In genomic region chr11:101170354-101170810, GRCm38 (mm10) we compare ENCODE assay signal across 7 mouse cellular contexts. TPM values are rescaled to one million over a fixed set of nuclear protein-coding genes. Genes with fewer than 3 reads are reported as not detected.
A peak's percentile ranks its signal among the peaks of the same experiment; 100 is the strongest.
DNase-seq lines count a peak whose midpoint lies in the region; ATAC-seq and TF ChIP-seq lines count a peak whose summit lies in the region.

Cntnap1 (plus strand) TSS chr11:101170523.

- peak within 1 kb of the TSS; percentile 16; the same call in 1 of the 2 replicates for H3K27ac ChIP-seq in CH12.LX (ENCODE audit: insufficient read depth, low read depth)
- H3K27ac ChIP-seq in embryonic facial prominence, embryonic 15.5 days (replicated peaks): peak within 1 kb of the TSS; percentile 84

- intact Hi-C loops in heart, postnatal 25 days (cut with DNase I): no loop called here

- in situ Hi-C loops in CH12.LX (cut with MboI; ENCODE audit: low pct_ligation_motif_present, low pct_unique_long_range_greater_than_20kb, low sequenced_read_pairs): loop anchor here (5.0 kb wide), 1 partner anchor 33 kb away; no protein-coding TSS in a partner anchor

- no peak for TF ChIP-seq RAD21 in CH12.LX (IDR thresholded peaks at IDR 0.05; ENCODE audit: low read depth, low read length)

- H3K9me3 ChIP-seq in CH12.LX (replicated peaks; ENCODE audit: low read length): no peaks in the 10 kb centered on the region
- H3K9me3 ChIP-seq in embryonic facial prominence, embryonic 15.5 days (replicated peaks): no peaks in the 10 kb centered on the region

- peak within 1 kb of the TSS; percentile 67 for H3K4me2 ChIP-seq in CH12.LX (ENCODE audit: insufficient read depth, low read depth, poor library complexity, severe bottlenecking)
- H3K4me2 ChIP-seq in embryonic facial prominence, embryonic 15.5 days (replicated peaks): peak within 1 kb of the TSS; percentile 91

- WGBS in embryonic facial prominence, embryonic 15.5 days: under 1% methylated on average over 35 of the region's 35 CpGs

- ATAC-seq in embryonic facial prominence, embryonic 15.5 days (ENCODE audit: insufficient number of reproducible peaks, low FRiP score, low TSS enrichment, low read depth): no peak

- no peak for TF ChIP-seq EP300 in CH12.LX (IDR thresholded peaks at IDR 0.05; ENCODE audit: low read length)

- dilution Hi-C loops in CH12.LX (cut with MboI; ENCODE audit: extremely low pct_ligation_motif_present, extremely low pct_unique_long_range_greater_than_20kb, low sequenced_read_pairs): no loop called here

- H3K9ac ChIP-seq in CH12.LX (ENCODE audit: insufficient read depth, low read depth): peak within 1 kb of the TSS; percentile 68
- H3K9ac ChIP-seq in embryonic facial prominence, embryonic 15.5 days: peak within 1 kb of the TSS; percentile 81

- peak within 1 kb of the TSS; percentile 72 to 97 (median 77) for H3K4me3 ChIP-seq in CH12.LX (replicated peaks in 1 of 3; ENCODE audit: low read depth in 2 of 3, low read length in 2 of 3, poor library complexity in 1 of 3)
- H3K4me3 ChIP-seq in embryonic facial prominence, embryonic 15.5 days (replicated peaks): peak within 1 kb of the TSS; percentile 80

- H3K36me3 ChIP-seq in CH12.LX (replicated peaks in 1 of 2; ENCODE audit: control insufficient read depth in 1 of 2, insufficient read depth in 1 of 2, low read length in 1 of 2): peaks cover 20 to 27% of the 10 kb centered on the region in 2 experiments
- H3K36me3 ChIP-seq in embryonic facial prominence, embryonic 15.5 days: peaks cover 23% of the 10 kb centered on the region

- DNase-seq in CH12.LX (ENCODE audit: extremely low read depth) (no peak), NIH3T3 (ENCODE audit: low read depth) (peak; percentile 77)
- DNase-seq in heart, postnatal 25 days (ENCODE audit: low spot score): peak; percentile 68
- peak in 1 of 2 experiments; percentile 13 for DNase-seq in layer of hippocampus, postnatal 25 days (ENCODE audit: extremely low spot score in 1 of 2, low spot score in 1 of 2)
- DNase-seq in lung, postnatal 4 days: peak; percentile 79 to 84
- peak; percentile 77 for DNase-seq in urinary bladder, adult 2 months (ENCODE audit: low spot score)

- no peak for TF ChIP-seq POLR2A in CH12.LX (IDR thresholded peaks at IDR 0.05; ENCODE audit: low read depth, low read length)

- H3K4me1 ChIP-seq in CH12.LX (ENCODE audit: control insufficient read depth in 1 of 2, insufficient read depth in 2 of 2): peaks cover 3 to 51% of the 10 kb centered on the region in 2 experiments; a peak in 3 of 4 replicates
- peaks cover 80% of the 10 kb centered on the region for H3K4me1 ChIP-seq in embryonic facial prominence, embryonic 15.5 days

- no peak for TF ChIP-seq CTCF in CH12.LX (conservative IDR thresholded peaks at IDR 0.05 in 1 of 2, IDR thresholded peaks at IDR 0.05 in 1 of 2; ENCODE audit: low read depth in 2 of 2, low read length in 2 of 2)

- peaks cover 10% of the 10 kb centered on the region; the same call in 1 of the 2 replicates for H3K79me2 ChIP-seq in CH12.LX (replicated peaks; ENCODE audit: control insufficient read depth, extremely low read depth, insufficient read depth, poor library complexity, severe bottlenecking)

- peaks cover 9% of the 10 kb centered on the region for H3K27me3 ChIP-seq in CH12.LX (replicated peaks)
- H3K27me3 ChIP-seq in embryonic facial prominence, embryonic 15.5 days: peaks cover 44% of the 10 kb centered on the region

TF ChIP-seq in CH12.LX, 34 proteins besides CTCF, POLR2A, EP300 and RAD21:
- TF ChIP-seq NRF1 (IDR thresholded peaks at IDR 0.05; ENCODE audit: low read depth, low read length): no peak
- no peak for TF ChIP-seq HCFC1 (IDR thresholded peaks at IDR 0.05; ENCODE audit: low read depth, low read length)
- no peak for TF ChIP-seq SMC3 (IDR thresholded peaks at IDR 0.05; ENCODE audit: low read depth, low read length)
- no peak for TF ChIP-seq TCF12 (IDR thresholded peaks at IDR 0.05; ENCODE audit: low read depth, low read length)
- no peak for TF ChIP-seq IRF4 (IDR thresholded peaks at IDR 0.05; ENCODE audit: low read depth, low read length)
- TF ChIP-seq GABPA (IDR thresholded peaks at IDR 0.05; ENCODE audit: insufficient replicate concordance, low read depth, low read length): no peak
- no peak for TF ChIP-seq CHD1 (IDR thresholded peaks at IDR 0.05; ENCODE audit: low read depth, low read length)
- TF ChIP-seq NELFE (IDR thresholded peaks at IDR 0.05; ENCODE audit: low read depth, low read length): no peak
- TF ChIP-seq PAX5 (IDR thresholded peaks at IDR 0.05; ENCODE audit: low read length): no peak
- TF ChIP-seq ZNF384 (IDR thresholded peaks at IDR 0.05; ENCODE audit: low read depth, low read length): no peak
- no peak for TF ChIP-seq MAZ (IDR thresholded peaks at IDR 0.05; ENCODE audit: low read depth, low read length)
- no peak for TF ChIP-seq ELF1 (IDR thresholded peaks at IDR 0.05; ENCODE audit: low read depth, low read length)
- no peak for TF ChIP-seq USF2 (conservative IDR thresholded peaks at IDR 0.05; ENCODE audit: low read depth, low read length)
- no peak for TF ChIP-seq JUN (IDR thresholded peaks at IDR 0.05; ENCODE audit: insufficient read depth, low read depth, low read length)
- TF ChIP-seq BHLHE40 (IDR thresholded peaks at IDR 0.05; ENCODE audit: low read depth, low read length): 0 out of 2 replicates have a peak, but pooled peaks have one; percentile 11
- 0 out of 2 replicates have a peak, but pooled peaks have one; percentile 50 for TF ChIP-seq MXI1 (IDR thresholded peaks at IDR 0.05; ENCODE audit: low read depth, low read length)
- no peak for TF ChIP-seq ZC3H11A (IDR thresholded peaks at IDR 0.05; ENCODE audit: low read depth, low read length)

RNA-seq across cellular contexts. Expression of gene Cntnap1, which starts in this region (rescaled TPM):
- total RNA-seq in CH12.LX (2012; rRNA removed) (15.6 and 16.7 TPM in 2 replicates), CH12.LX (2014; rRNA removed) (3.6 and 4.4 TPM in 2 replicates)
- 17.9 and 19.5 TPM in 2 replicates for polyA plus RNA-seq in CH12.LX (2012; ENCODE audit: insufficient read length, low read depth)
- 2.0 and 2.2 TPM in 2 replicates for polyA plus RNA-seq in embryonic facial prominence, embryonic 15.5 days (2015; fragmentation: Nextera tagmentation; extraction: Ambion mirVana)
- 1 to 10 TPM; 1.7 to 2.4 TPM for total RNA-seq in heart, postnatal 25 days (2021)
- total RNA-seq in layer of hippocampus, postnatal 25 days (2021): 100 to 1,000 TPM; 158 to 169 TPM
- polyA plus RNA-seq in urinary bladder, adult 2 months (2012; rRNA removed): 4.2 and 5.8 TPM in 2 replicates

Comparison
In these comparisons a context has a peak if more than half of its experiments do, and no peak if none do; other contexts are left out.
1. RNA of gene Cntnap1 (total RNA-seq): 158 to 169 TPM in layer of hippocampus, postnatal 25 days; 3.6 to 16.7 TPM in CH12.LX and 1.7 to 2.4 TPM in heart, postnatal 25 days; every median in the first group is over 4 times any median in the second.